Mouse (Mus musculus) megakaryocyte, embryonic 14.5 days (primary cell): ENCODE data around the gene Khdc3. TPM values are rescaled to one million over a fixed set of nuclear protein-coding genes. Genes with fewer than 3 reads are reported as not detected.
"Not testable (repeated sequence)": the region's sequence is repeated elsewhere in the genome, so short reads cannot be mapped to it uniquely, and the experiment has no call there.

ENCODE experiments used
- H3K27me3 ChIP-seq: replicated peaks from 2 replicates; pipeline ENCODE3; 2012; ENCODE audit warnings: inconsistent platforms
- H3K36me3 ChIP-seq: replicated peaks from 2 replicates; pipeline ENCODE3; 2012; ENCODE audit warnings: low read length, inconsistent platforms, mixed read lengths
- H3K4me1 ChIP-seq: 2 replicates; pipeline ENCODE4 v1.6.1; 2012; ENCODE audit warnings: inconsistent platforms
- H3K4me3 ChIP-seq: replicated peaks from 2 replicates; pipeline ENCODE3; 2012; ENCODE audit warnings: moderate library complexity, mild to moderate bottlenecking, inconsistent platforms
- H3K9me3 ChIP-seq: 2 replicates; pipeline ENCODE4 v1.6.1; 2012; ENCODE audit warnings: inconsistent platforms
- FLI1 ChIP-seq: IDR thresholded peaks from 2 replicates; pipeline ENCODE4 v1.6.1; 2012; ENCODE audit warnings: low read length, inconsistent platforms, mixed read lengths
- GATA1 ChIP-seq: IDR thresholded peaks from 3 replicates; pipeline ENCODE4 v1.6.1; 2012; ENCODE audit warnings: mixed read lengths, low read length, inconsistent platforms, borderline replicate concordance
- polyA plus RNA-seq: library from polyadenylated mRNA; stranded (reverse); fragments of >175 nt; gene quantifications from 2 replicates; pipeline ENCODE4 v1.2.3, GENCODE M21; 2012; ENCODE audit warnings: low replicate concordance; ENCODE audit not compliant: insufficient read depth

The Khdc3 gene
- 0.10 TPM in 1 of 2 replicates, not detected in the other for polyA plus RNA-seq

DNA sequence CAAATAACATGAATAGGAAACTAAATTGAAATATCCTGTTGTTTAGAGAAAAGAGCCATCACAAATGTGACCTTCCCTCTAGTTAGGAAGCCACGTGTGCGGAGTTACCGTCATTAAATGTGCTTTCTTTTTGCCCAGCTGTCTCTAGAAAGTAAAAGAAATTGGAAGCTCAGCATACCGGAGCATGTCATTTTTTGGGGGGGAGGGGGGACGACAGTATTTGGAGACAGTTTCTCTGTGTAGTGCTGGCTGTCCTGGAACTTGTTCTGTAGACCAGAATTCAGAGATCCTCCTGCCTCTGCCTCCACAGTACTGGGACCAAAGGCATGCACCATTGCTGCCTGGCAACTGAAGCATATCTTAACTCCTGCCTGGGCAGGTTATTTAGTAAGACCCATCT is at the start of gene Khdc3:
Gene Khdc3, plus strand, starts transcription at position 301 of the 400 bp plus-strand sequence.
- H3K4me3 ChIP-seq = no peak within 1 kb of the TSS
- peaks cover 58% of the 10 kb centered on the region for H3K36me3 ChIP-seq
- H3K4me1 ChIP-seq = peaks cover 29% of the 10 kb centered on the region
- TF ChIP-seq GATA1 = no peak
- TF ChIP-seq FLI1 = no peak
- H3K27me3 ChIP-seq = no peaks in the 10 kb centered on the region
- peaks cover 20% of the 10 kb centered on the region for H3K9me3 ChIP-seq

DNA sequence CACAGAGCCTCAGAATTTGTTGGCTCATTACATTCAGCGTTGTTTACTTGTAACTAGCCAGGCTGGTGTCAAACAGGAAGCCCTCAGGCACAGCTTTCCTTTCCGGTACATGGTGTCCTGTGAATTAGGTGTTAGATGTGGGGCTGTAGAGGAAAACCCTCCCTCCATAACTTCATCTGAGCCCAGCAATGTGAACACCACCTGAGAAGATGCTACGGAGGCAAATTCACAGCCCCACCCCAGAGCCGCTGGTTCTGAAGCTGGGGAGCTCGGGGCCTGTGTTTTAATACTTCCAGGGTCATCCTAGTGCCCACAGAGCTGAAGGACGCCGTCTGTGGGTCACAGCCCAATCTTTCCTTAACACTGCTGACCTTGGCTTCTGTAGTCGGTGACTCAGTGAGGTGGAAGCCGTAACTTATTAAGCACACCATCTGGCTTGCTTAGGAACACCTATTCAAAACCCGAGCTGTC is 46.2 kb upstream of the Khdc3 start:
- H3K27me3 ChIP-seq = no peaks in the 10 kb centered on the region
- H3K36me3 ChIP-seq = peaks cover 84% of the 10 kb centered on the region
- TF ChIP-seq GATA1 (no peak), FLI1 (no peak)
- H3K4me1 ChIP-seq = peaks cover 76% of the 10 kb centered on the region
- H3K9me3 ChIP-seq = no peaks in the 10 kb centered on the region
- no peak overlapping the region for H3K4me3 ChIP-seq

DNA sequence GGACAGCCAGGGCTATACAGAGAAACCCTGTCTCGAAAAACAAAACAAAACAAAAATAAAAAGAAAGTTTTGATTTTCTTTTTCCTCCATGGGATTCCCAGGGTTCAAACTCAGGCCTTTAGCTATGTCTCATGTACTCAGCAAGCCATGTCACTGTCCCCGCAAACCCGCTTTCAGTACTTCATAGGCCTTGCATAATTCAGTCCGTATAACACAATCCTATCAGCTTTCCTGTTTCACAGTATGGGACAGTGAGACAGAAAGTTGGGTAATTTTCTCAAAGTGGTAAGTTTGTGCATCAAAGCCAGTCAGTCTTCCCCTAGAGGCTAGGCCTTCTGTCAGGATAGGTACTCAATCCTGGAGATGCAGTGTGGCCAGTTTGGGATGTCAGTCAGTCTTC is 42.4 kb upstream of the Khdc3 start:
- Histone ChIP-seq H3K4me3 (no peak overlapping the region), H3K36me3 (peaks cover 77% of the 10 kb centered on the region), H3K27me3 (no peaks in the 10 kb centered on the region), H3K4me1 (peaks cover 66% of the 10 kb centered on the region), H3K9me3 (no peaks in the 10 kb centered on the region)
- TF ChIP-seq GATA1 = no peak
- TF ChIP-seq FLI1 = no peak

DNA sequence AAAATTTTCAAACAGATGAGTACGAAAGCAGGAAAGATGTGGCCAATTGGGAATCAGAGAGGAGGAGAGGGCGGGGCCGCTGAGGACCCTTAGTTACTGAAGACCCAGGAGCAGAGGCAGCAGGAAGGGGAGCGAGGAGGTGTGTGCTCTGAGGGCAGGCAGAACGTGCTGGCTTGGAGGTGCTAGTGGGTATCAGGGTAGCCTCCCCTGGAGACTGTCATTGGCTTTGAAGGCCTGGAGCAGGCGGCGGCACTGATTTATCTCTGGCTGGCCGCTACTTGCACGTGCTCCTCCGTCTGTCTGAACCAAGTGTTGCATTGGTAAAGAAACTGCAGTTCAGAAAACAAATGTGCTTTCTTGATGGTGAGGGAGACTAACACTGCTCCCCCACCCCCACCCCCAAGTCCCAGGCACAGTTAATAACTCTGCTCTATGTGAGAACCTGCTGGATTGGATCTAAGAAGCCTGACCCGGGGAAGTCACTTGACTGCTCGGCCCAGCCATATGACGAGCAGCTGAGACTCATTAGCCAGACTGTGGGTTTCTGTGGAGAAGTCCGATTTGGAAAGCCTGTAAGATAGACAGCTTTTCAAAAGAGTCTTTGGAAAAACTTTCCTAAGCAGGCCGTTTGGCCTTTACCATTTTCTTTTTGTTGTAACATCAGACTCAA is 37.9 kb upstream of the Khdc3 start:
- Histone ChIP-seq H3K4me3 (no peak overlapping the region), H3K9me3 (no peaks in the 10 kb centered on the region), H3K4me1 (peaks cover 79% of the 10 kb centered on the region), H3K27me3 (no peaks in the 10 kb centered on the region), H3K36me3 (peaks cover 59% of the 10 kb centered on the region)
- TF ChIP-seq FLI1 = no peak
- TF ChIP-seq GATA1 = no peak

DNA sequence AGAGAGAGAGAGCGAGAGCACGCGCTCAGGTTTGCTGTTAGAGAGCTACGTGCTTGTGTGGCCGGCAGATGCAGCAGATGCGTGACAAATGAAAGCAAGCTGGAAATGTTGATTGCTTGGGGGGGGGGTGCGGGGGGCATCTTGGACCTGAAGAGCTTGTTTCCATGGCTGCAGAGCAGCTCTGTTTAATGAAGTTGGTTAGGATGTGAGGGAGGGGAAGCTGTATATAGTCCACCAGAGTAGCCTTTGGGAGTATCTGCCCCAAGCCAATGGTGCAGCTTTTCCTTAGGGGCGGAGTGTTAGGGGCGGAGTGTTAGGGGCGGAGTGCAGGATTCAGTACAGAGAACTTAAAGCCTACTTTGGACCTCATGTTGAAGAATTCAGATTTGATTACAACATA is 34.5 kb upstream of the Khdc3 start:
- Histone ChIP-seq H3K36me3 (peaks cover 44% of the 10 kb centered on the region), H3K4me3 (peak overlapping the region; percentile 71), H3K9me3 (no peaks in the 10 kb centered on the region), H3K27me3 (no peaks in the 10 kb centered on the region), H3K4me1 (peaks cover 81% of the 10 kb centered on the region)
- no peak for TF ChIP-seq FLI1
- no peak for TF ChIP-seq GATA1

DNA sequence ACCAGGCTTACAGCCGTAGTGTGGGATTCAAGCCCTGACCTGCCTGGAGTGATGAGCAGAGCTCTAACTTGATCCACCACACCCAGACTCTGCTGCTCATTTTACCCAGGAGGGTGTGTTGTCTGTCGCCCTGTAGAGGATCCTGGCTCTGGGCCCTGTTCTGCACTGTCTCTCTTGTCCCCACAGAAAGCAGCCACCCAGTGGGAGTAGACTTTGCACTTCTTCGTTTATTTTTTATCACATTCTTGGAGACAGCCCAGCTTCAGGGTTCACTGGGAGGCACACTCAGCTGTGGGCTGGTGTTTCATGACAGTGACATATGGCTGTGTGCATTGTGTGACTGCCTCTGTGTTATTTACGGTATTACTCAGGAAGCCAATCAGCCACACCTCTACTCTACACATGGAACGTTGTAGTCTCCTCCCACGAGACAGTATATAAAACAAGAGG is 33.4 kb upstream of the Khdc3 start:
- Histone ChIP-seq H3K36me3 (peaks cover 47% of the 10 kb centered on the region), H3K27me3 (no peaks in the 10 kb centered on the region), H3K9me3 (no peaks in the 10 kb centered on the region), H3K4me3 (peak overlapping the region; percentile 89), H3K4me1 (peaks cover 92% of the 10 kb centered on the region)
- no peak for TF ChIP-seq GATA1
- TF ChIP-seq FLI1 = no peak

DNA sequence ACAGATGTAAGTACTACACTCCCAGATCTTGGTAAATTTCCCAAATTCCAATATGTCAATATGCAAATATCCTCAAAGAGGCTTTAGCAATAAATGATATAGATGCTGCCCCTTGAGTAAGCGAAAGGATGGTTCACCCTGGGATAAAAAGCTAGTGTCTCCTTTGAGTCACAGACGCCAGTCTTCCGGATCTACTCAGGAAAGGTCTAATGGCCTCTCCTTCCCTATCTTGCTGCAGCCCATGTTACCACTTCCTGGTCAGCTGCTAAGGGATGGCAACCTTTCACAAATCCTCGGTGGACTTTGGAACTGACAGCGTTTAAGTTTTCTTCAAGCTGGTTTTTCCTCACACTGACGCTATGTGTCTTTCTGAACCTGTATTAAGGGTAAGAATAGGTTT is 32.9 kb upstream of the Khdc3 start:
- H3K27me3 ChIP-seq = no peaks in the 10 kb centered on the region
- H3K4me1 ChIP-seq = peaks cover 92% of the 10 kb centered on the region
- peaks cover 43% of the 10 kb centered on the region for H3K36me3 ChIP-seq
- TF ChIP-seq GATA1 (peak; percentile 80; the same call in 1 of the 3 replicates), FLI1 (0 out of 2 replicates have a peak, but pooled peaks have one; percentile 28)
- H3K4me3 ChIP-seq = peak overlapping the region; percentile 89
- H3K9me3 ChIP-seq = no peaks in the 10 kb centered on the region

DNA sequence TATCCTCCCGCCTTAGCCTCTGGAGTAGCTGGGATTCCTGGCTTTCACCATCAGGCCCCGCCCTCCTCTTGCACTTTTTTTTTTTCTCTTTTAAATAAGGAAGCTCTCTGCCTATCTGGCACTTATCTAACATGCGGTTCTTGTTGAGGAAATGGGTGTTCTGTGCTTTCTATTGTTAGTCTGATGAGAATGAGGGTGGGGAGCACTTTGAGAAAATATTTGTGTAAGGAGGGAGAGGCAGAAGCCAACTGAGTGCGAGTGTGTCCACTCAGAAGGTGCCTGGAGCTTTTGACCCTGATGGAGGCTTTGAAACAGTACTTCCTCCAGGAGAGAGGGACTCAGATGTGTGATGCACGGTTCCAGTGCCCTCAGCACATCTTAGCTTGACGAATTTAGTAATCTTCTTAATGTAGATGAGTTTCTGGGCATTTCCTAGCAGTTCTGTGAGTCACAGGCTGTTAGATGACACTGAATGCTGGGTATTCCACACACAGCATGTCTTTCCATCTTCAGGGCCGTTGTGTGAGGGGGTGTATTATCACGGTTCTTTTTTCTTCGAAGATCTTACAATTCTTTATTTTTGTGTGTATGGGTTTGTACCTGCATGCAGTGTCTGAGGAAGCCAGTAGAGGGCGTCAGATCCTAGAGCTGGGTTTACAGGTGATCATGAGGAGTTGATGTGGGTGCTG is 30.5 kb upstream of the Khdc3 start:
- Histone ChIP-seq H3K36me3 (peaks cover 39% of the 10 kb centered on the region), H3K4me3 (peak overlapping the region; percentile 84), H3K9me3 (no peaks in the 10 kb centered on the region), H3K27me3 (no peaks in the 10 kb centered on the region), H3K4me1 (peaks cover 82% of the 10 kb centered on the region)
- TF ChIP-seq GATA1 (no peak), FLI1 (no peak)

DNA sequence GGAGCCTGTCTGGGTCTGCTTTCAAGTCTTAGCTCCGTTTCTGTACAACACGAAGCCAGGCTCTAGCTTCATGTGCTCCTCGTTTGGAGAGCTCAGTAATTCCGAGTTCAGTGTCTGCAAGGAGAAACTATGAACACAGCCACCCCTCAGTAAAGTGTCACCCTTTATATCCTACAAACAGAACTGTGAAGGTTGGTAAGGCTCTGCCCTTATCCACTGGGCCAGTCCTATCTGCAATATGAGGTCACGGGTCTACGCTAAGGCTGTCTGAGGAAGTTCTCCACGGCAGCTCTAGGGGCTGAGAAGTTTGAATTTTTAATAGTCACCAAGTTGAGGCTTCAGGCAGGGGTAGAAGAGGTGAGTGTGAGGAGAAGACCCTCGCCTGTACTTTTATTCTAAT is 29.2 kb upstream of the Khdc3 start:
- TF ChIP-seq FLI1 (no peak), GATA1 (no peak)
- peaks cover 47% of the 10 kb centered on the region for H3K36me3 ChIP-seq
- no peaks in the 10 kb centered on the region for H3K27me3 ChIP-seq
- peak overlapping the region; percentile 82 for H3K4me3 ChIP-seq
- H3K9me3 ChIP-seq = no peaks in the 10 kb centered on the region
- H3K4me1 ChIP-seq = peaks cover 80% of the 10 kb centered on the region

DNA sequence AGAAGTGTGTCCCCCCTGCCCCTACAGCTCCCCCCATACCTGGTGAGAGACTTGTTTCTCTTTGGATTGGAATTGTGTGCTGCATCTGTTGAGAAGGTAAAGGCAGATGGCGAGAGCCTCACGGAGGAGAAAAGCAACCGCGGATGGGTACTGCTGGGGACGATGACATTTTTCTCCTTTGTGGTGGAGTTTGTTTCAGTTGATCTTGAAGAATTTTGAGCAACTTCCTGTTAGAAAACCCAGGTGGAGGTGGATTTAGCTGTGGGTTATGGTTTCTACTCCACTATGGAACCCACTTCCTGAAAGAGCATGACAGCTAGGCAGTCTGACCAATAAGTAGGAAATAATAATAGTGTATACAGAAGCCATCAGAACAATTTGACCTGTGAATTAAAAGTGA is 28.5 kb upstream of the Khdc3 start:
- Histone ChIP-seq H3K9me3 (no peaks in the 10 kb centered on the region), H3K27me3 (no peaks in the 10 kb centered on the region), H3K4me1 (peaks cover 75% of the 10 kb centered on the region), H3K36me3 (peaks cover 51% of the 10 kb centered on the region), H3K4me3 (peak overlapping the region; percentile 82)
- TF ChIP-seq FLI1 (no peak), GATA1 (no peak)

DNA sequence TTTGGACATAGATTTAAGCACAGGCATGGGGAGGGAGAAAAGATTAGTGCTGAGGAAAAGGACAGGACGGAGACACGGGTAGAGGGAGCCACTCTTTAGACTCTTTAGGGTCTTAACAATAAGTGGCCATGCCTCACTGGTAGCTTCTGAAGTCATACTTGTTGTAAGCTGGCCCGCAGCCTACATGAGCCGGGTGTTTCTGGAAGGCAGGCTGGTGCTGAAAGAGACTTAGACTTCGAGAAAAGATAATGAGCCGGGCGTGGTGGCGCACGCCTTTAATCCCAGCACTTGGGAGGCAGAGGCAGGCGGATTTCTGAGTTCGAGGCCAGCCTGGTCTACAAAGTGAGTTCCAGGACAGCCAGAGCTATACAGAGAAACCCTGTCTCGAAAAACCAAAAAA is 22.3 kb upstream of the Khdc3 start:
- H3K4me1 ChIP-seq = peaks cover 48% of the 10 kb centered on the region
- not testable (repeated sequence) for H3K4me3 ChIP-seq, H3K27me3 ChIP-seq, H3K9me3 ChIP-seq
- peaks cover 78% of the 10 kb centered on the region for H3K36me3 ChIP-seq
